Mouse (Mus musculus): ENCODE measurements around the gene Gm4778.

DNA sequence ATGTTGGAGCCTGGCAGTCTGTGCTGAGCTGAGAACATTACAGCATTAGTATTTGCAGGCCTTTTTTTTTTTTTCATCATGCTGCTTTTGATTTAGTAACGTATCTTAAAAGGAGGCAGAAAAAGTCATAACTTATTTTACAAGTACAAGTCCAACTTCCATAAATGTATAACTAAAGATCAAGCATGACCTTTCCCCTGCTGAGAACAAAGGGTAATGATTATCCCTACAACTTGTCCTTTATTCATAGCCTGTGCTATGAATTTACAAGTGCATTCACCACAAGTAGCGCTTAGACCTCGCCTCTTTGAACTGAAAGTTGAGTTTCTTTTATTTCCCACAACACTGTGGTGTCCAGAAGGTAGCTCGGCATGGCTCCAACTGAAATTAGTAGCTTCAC, 47.5 kb downstream of the Gm4778 start:
- TF ChIP-seq CTCF (IDR thresholded peaks at IDR 0.05; ENCODE audit: borderline replicate concordance, extremely low read depth, insufficient read depth, insufficient read length) (no peak), POLR2A (IDR thresholded peaks at IDR 0.05; ENCODE audit: borderline replicate concordance, extremely low read depth, insufficient read depth, insufficient read length, poor library complexity, severe bottlenecking) (no peak)

Measured in brain, embryonic 14.5 days (tissue).